Mouse (Mus musculus) retina, postnatal 1 day (tissue): ENCODE results near the gene Gm20388.

ENCODE experiments used
- DNase-seq: peaks from one replicate; pipeline ENCODE4 v3.0.0-alpha.2; 2012

Gene Gm20388

DNA sequence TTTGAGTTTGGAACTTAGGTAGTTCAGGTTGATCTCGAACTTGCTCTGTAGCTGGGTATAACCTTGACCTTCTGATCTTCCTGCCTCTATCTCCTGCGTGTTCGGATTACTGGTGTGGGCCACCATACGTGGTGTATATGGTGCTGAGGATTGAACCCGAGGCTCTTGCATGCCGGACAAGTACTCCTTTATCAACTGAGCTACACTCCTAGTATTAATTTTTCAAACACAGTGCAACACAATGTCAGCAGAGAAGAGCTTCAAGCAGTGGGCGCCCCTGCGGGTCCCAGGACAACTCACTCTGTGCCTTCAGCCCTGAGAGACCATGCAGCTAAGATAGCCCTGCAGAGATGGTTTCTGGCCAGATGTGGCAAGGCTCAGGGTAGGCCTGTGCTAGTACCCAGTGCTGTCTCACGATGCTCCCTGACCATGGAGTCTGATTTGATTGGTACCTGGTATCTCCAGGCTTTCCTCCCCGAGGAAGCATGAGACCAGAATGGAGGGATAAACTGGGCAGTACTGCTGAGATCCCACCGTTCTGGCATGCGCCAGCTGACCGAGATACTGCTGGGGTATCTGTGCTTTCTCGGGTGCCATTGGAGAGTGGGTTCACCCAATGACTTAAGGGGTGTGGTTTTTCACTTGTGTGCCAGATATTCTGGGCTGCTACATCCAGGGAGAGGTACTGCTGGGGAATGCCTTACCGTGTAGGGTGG is 831.3 kb downstream of the Gm20388 start:
- DNase-seq = no peak

DNA sequence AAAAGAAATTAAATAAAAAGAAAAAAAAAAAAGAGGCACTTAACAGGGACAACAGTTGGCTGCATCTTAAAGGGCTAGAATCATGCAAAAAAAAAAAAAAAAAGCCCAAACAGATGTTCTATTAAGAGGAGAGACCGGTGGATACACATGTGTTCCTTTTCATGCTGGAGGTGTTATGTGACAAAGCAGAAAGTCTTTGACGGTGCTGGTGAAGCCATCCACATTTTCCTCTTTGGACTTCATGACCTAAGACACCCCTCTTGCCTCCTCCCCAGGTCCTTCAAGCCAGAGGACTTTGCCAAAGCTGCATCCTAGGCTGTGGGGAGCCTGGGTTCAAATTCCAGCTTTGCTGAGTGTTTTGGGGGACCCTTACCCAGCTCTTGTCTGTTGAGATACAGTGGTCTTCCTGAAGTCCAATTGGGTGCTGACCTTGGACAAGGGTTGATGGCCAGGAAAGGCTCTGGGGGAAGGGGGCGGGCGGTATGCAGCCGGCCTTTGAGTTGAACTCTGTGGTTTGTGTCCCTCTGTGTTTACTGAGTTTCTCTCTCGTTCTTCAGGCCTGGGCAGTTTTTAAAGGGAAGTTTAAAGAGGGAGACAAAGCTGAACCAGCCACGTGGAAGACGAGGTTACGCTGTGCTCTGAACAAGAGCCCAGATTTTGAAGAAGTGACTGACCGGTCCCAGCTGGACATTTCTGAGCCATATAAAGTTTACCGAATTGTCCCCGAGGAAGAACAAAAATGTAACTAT is 832.7 kb downstream of the Gm20388 start:
- DNase-seq = no peak

DNA sequence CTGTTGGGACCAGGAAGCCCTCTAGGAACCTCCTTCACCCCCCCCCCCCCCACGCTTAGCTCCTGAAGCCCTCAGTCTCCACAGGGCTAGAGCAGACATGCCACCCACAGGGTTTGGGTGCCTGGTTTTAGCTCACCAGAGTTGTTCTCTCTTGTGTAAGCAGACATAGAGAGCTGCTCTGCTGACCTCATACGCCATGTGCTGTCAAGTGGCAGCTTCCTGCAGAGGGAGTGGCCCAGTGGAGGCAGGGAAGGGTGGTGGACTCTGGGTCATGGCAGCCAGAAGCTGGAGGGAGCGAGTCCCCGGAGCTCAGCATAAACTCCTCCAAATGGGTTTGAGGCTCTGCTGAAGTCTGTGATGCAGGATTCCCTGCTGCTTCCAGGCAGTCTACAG is 833.3 kb downstream of the Gm20388 start:
- peak; percentile 25 for DNase-seq

DNA sequence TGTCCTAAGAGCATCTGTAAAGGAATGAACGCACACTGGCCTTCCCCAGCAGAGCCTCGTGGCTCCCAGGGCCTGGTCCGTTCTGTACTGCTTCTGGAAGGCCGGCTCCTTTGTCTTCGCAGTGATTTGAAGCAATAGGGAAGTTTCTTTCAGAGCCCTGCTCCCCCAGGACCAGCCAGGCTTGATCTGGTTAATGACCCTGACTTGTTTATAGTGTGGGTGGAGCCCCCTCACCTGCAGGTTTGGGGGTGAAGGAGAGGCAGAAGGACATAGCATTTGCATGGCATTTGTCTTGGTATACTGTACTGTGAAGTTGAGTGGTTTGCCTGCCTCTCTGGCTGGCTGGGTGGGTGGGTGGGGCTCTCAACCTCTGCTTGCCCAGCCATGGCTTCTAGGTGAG is 833.8 kb downstream of the Gm20388 start:
- DNase-seq = no peak

DNA sequence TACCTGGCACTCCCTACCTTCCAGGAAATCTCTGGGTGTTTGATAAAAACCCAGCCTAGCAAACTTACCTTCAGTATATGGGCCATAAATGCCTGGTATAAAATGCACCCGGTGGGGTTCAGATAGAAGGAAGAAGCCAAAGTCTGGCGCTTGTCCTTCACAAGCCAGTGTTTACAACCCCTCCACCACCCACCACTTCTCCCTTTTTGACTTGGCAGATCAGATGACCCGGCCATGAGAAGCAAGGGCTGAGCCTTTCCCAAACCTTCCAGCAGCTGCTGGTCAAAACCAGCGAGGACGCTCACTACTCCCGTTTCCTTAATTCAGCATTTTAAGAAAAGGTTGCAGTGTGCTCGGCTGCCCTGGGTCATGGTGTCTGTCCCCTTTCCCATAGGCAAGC is 834.6 kb downstream of the Gm20388 start:
- no peak for DNase-seq

DNA sequence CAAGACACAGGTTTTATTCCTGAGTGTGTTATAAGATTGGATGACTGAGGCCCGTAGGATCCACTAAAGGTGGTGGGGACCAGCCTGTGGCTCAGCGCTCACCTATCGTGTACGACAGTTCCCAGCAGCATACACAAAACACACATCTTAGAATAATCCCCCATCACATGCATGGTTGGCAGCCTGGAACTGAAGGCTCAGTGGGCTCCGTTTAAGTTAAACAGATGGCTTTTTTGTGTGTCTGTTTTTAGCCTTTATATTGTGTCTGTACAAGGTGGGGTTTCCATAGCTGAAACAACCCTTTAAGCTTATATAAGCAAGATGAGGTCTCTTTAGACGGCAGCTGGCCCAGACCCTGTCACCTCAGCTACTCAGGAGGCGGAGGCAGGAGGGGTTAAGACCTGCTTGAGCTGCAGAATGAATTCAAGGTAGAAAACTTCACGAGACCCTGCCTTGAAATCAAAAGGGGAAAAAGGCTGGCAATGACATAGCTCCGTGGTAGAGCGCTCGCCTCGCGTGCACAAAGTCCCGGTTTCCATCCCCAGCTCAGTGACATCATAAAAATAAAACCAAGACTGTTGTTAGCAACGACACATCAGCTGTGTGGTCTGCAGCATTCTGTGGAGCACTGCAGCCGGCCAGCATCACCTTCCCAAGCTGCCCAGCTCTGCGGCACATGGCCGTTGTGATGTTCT is 835.5 kb downstream of the Gm20388 start:
- no peak for DNase-seq

DNA sequence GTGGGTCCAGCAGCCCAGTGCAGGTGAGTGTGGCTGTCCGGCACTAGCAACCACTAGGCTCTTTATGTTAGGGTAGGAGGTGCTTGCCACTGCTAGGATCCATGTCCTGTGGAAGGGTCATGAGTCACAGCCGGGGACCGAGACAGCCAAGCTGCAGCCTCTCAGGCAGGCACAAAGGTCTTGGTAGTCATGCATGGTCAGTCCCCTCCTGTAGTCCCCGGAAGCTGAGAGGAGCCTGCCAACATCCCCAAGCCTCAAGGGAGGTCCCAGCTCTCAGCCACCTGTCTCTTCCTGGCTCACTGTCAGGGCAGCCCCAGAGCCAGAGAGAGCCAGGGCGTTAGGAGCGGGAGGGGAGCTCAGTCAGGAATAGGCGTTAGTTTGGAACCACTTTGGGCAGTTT is 836.6 kb downstream of the Gm20388 start:
- no peak for DNase-seq

DNA sequence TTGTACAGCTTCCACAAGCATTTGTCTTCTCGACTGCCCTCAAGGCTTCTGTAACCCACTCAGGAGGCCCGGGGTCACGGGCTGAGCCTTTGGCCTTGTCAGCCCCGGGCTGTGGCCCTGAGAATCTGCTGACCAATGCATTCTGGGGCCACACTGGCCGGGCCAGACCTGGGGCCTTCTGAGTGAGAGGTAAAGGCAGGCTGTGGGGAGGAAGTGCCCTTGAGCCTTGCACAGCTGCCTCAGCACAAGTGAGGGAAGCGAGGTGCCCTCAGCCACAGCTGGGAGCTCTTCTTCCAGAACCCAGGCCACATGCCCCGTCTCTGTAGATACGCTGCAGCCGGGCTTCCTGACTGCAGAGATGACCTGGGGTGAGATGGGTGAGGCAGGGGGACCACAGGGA is 840.0 kb downstream of the Gm20388 start:
- DNase-seq = no peak

DNA sequence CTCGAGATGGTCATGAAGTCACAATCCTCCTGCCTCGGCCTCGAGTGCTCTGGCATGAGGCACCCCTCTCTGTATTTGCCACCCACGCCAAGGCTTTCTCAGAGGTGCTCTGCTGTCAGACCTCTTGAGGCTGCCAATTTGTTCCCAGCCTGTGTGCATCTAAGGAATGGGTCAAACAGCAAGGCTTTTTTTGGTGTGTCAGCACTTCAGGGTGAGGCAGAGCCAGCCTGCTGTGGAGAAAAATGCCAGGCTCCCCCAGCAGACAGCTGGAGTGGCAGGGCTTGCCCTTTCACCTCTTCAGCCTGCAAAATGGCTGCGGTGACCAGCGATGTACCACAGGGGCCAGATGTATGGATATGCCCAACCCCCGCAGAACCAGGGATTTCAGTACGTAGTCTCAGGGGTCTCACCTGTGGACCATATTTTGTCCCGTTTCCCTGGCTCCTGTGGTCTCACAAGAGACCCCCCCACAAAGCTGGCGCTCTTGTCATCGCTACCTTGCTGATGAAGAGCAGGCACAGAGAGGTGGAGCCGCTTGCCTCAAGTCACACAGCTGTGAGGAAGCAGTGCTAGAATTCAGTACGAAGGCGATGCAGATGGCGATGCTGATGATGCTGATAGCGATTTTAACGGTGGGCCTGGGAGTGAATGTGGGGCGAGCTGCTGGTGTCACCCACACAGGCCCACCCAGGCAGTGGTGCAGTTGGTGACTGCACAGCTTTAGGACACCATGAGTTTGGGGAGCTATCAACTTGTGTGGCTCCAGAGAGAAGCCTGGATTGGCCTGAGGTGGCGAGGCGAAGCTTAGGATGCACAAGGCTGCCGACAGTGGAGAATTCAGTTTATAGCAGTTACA is 840.8 kb downstream of the Gm20388 start:
- DNase-seq = no peak

DNA sequence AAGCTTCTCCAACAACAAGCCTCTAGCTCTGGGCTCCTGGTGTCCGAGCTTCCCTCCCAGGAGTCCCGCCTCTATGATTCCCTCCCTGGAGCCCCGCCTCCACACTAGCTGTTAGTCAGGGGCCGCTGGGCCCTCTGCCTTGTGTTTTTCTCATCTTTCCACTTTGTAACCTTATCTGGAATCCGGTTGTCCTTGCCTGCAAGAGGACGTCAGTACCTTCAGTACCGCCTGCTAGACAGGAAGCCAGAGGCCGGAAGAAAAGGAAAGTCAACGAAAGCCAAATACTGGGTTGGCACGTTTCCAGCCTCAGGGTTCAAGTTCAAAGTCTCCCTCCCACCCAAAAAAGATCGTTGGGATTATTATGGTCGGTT is 841.4 kb downstream of the Gm20388 start:
- DNase-seq = peak; percentile 19

DNA sequence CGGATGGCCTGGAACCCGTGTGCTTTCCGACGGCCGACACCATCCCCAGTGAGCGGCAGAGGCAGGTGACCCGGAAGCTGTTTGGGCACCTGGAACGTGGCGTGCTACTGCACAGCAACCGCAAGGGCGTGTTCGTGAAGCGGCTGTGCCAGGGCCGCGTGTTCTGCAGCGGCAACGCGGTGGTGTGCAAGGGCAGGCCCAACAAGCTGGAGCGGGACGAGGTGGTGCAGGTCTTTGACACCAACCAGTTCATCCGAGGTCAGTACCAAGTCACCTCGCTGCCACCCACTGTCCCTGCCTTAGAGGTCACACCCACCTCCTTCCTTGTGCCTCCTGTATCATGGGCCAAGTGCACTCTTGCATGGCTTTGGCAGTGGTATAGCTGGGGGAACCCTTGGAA is 842.8 kb downstream of the Gm20388 start:
- no peak for DNase-seq

DNA sequence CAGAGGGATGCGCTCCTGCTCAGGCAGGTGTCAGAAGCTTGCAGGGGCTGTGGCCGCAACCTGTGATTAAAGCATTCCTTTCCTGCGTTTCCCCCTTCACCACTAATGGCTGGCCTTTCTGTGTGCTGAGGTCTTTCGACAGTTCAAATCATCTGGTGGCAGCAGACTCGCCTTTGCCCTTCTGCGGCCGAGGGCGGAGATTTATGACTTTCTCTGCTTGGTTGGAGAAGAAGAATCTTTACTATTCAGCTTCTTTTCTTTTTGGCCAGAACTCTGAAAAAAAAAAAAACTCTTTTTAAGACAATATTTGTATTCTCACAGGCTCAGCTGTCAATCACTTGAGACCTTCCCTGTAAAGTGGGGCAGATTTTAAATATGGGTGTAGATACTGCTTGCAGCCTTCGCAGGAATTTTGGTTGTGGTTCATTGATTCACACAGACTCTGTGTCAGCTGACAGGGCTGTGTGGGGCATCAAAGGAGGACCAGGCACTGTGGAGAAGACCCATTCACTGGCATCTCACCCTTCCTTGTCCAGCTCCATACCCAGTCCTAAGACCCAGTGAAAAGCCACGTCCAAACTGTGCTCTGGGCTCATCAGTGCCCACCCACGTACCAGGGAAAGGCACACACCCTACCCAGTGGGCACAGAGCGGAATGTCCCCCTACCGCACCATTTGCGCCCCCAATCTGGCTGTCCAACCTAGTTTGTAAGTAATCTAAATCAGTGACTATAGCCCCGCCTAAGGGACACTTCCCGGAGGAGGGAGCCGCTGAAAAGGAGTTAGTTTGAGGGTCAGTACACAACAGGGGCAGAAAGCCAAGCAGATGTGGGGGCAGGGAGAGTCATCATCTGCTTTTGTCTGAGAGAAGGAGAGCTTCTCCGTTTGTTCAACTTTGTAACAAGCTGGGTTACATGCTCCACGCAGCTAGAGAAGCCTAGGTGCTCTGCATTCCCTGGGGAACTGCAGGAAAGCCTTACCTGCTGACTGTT is 845.0 kb downstream of the Gm20388 start:
- DNase-seq = peak; percentile 30

DNA sequence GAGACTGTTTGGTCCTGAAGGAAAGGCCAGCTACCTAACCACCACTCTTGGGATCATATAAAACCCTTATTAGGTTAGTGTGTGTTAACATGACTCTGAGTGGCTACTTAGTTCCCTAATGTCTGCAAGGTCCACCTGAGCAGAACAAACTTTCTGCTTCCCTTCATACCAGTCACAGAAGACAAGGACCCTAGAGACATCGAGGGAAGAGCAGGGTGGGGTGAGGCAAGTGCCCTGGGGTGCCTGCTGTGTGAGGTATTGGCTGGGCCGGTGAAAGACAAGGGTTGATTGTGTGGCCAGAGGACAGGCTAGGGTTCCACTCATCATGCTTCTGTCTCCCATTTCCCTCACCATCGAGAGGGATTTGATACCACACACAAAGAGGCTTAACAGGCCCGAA is 847.4 kb downstream of the Gm20388 start:
- no peak for DNase-seq

DNA sequence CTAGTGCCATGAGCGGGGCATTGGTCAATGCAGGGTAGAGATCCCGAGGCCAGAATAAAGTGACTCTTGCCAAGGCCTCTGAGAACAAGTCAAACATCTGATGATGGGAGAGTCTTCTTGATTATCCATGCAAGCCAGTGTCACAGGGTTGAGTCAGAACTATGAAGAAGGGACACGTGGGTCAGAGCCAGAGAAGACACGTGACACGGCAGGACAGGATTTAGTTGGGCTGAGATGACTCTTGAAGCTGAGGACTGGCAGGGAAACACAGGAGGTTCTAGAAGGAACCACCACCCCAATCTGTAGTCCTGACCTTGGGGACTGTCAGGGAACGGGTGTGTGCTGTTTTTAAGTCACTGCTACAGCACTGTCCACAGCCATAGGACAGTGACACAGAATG is 849.2 kb downstream of the Gm20388 start:
- no peak for DNase-seq

DNA sequence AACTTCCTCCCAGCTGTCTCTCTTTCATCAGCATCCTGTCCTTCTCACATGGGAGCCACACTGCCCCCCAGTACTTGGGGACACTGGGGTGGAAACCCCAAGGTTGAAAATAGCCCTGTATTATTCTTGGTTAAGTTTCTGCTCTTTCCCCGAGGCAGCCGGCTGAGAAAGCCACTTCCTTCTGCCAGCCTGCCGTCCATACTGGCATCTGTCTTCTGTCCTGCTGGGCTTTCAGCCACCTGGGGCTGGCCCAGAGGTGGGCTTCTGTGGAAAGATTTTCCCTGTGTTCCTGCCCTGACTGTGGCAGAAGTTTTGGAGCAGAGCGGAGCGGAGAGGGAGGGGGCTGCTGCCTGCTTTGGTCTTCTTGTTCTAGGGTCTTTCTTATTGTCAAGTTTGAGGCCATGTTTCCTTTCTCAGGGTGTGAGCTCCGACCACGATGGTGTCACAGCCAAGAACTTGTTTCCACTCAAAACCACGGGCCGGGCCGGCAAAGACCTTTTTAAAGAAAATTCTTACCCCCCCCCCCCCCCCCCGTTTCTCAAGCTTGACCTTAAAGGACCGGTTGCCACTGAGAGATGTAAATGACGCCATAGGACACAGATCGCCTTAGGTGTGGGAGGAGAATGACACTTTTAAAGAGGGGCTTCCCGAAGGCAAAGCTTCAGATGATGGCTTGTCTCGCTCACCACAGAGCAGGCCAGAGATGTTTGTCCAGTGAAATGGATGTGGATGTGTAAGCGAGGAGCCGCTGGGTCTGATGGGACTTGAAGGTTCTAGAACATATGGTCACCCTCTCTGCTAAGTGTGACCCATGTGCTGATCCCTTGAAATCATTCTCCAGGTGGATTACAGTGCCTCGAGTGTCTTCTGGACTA is 849.9 kb downstream of the Gm20388 start:
- DNase-seq = no peak

DNA sequence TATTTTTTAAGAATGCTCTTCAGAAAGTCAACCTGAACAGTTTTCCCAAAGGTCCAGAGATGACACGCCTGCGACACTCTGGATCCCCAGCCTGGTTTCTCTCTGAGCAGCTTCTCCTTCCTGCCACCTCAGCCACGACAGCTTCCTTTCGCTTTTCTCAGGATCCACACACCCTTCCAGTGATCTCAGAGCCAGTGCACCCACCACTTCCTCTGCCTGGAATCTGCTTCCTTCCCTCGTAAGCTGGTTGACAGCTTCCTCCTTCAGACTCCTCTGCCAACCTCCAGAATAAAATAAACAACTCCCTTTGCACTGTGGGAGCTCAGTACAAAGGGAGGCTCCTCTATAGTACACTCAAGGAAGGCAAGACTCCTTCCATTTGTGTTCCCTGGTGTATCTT is 852.6 kb downstream of the Gm20388 start:
- DNase-seq = no peak

DNA sequence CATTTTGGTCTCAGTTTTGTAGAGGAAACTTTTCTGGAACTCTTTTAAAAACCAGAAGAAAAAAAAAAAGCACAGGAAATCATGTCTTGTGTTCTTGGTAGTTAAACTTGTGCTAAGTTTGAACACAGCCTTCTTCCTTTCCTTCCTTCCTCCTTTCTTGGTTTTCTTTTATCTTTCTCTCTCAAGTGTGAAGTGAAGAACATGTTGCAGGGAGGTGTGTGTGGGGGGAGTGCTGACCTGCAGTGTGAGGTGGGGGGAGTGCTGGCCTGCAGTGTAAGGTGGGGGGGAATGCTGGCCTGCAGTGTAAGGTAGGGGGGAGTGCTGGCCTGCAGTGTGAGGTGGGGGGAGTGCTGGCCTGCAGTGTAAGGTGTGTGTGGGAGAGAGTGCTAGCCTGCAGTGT is 854.0 kb downstream of the Gm20388 start:
- DNase-seq = no peak

DNA sequence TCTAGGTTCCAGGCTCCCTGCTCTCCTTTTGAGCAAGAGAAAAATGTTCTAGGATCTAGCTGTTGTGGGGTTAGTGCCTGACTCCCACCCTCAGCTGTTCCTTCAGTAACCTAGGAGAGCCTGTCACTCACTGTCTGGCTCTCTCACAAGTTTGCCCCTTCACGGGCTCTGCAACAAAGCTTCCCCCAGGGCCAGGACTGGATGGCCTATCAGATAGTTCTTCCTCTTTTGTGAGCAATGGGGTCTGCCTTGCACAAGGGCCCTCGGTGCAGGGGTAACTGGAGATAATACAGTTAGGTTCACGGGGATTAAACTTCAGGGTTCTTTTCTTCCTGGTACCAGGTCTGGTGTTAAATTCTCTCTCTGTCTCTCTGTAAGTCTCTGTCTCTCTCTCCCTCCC is 856.0 kb downstream of the Gm20388 start:
- no peak for DNase-seq

DNA sequence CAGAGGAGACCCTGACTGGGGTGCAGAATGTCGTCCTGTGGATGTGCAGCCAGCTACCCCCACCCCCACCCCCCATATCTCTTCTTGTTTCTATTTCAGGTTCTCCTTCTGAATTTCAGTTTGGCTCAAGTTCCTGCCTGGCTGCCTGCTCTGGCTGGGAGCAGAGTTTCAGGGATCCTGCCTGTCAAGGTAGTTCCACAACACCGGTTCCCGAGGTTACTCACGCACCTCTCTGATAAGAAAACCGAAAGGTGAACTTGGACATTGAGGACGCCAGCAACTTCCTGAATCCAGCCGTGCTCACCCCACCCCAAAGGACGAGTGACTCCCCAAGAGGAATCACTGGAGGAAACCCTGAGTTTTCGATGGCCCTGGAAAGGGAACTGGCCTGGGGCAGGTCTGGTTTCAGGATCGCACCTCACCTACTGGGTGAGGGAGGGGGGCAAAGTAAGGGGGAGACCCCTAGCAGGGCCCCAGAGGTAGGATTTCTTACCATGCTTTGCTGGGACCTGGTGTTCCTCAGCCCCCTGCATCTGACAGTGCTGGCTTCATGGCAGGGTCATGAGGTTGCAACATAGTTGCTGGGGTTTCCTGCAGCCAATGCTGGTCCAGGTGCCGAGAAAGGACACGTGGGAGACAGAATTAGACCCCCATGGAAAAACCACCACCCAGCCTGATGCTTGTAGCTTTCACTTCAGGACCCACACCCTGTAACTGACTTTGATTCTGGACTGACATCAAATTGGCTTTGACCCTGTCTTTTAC is 858.0 kb downstream of the Gm20388 start:
- no peak for DNase-seq

DNA sequence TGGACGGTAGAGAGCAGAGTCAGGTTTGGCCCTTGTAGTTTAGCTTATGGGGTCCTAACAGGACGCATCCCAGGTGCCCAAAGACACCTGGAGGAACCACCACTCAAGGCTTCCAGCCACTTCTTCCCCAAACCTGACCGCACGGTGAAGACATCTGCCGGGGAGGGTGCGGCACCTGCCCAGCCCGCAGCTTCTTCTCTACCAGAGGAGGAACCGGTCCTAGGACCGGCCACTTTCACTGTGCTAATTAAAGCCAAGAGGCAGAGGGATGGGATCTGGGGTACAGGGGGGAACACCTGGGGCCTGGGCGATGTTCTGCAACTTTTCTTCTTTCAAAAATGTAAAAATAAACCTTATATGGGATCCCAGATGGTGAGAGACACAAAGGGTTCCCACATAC is 866.5 kb downstream of the Gm20388 start:
- DNase-seq = no peak
